Mouse (Mus musculus) thymus, adult 2 months (tissue): Measurements from ENCODE around the gene Serp1. TPM values are rescaled to one million over a fixed set of nuclear protein-coding genes. Genes with fewer than 3 reads are reported as not detected.

Experiments
- DNase-seq: peaks from one replicate; pipeline ENCODE4 v3.0.0; 2021
- H3K27ac ChIP-seq: fragments of 200-500 bp; 2 replicates; pipeline ENCODE4 v1.5.1; 2012; ENCODE audit warnings: low read length, control low read depth; ENCODE audit not compliant: control insufficient read depth, insufficient read depth
- H3K27me3 ChIP-seq: fragments of 200-500 bp; 2 replicates; pipeline ENCODE4 v1.6.1; 2012; ENCODE audit warnings: mild to moderate bottlenecking, low read length, moderate library complexity, mixed read lengths; ENCODE audit not compliant: control insufficient read depth, insufficient read depth
- H3K36me3 ChIP-seq: fragments of 200-500 bp; 2 replicates; pipeline ENCODE4 v1.6.1; 2012; ENCODE audit warnings: mild to moderate bottlenecking, low read length, moderate library complexity; ENCODE audit not compliant: control insufficient read depth, insufficient read depth
- H3K4me1 ChIP-seq: fragments of 200-500 bp; replicated peaks from 2 replicates; pipeline ENCODE4 v1.6.1; 2012; ENCODE audit warnings: low read length; ENCODE audit not compliant: control insufficient read depth, insufficient read depth
- H3K4me3 ChIP-seq: fragments of 200-500 bp; 2 replicates; pipeline ENCODE4 v1.5.1; 2012; ENCODE audit warnings: mild to moderate bottlenecking, low read length, control low read depth, moderate library complexity; ENCODE audit not compliant: control insufficient read depth, insufficient read depth
- CTCF ChIP-seq: fragments of 200-500 bp; IDR thresholded peaks from 2 replicates; pipeline ENCODE4 v1.5.1; 2012; ENCODE audit warnings: mild to moderate bottlenecking, control low read depth, low read length, moderate library complexity, borderline replicate concordance; ENCODE audit not compliant: control insufficient read depth, poor library complexity, insufficient read depth; ENCODE audit errors: extremely low read depth
- POLR2A ChIP-seq: fragments of 200-500 bp; IDR thresholded peaks from 2 replicates; pipeline ENCODE4 v1.6.1; 2012; ENCODE audit warnings: mild to moderate bottlenecking, low read length, control low read depth, moderate library complexity; ENCODE audit not compliant: control insufficient read depth, poor library complexity, insufficient read depth; ENCODE audit errors: extremely low read depth
- WGBS: fragments of 180-500 bp; shearing (Covaris S2); methylation state at CpG from one replicate; pipeline ENCODE4 v1.1.7; 2018; 5-methylcytosine and 5-hydroxymethylcytosine counted together
- polyA plus RNA-seq: library from polyadenylated mRNA; depleted of rRNA; stranded (reverse); fragments of >200 nt; gene quantifications from 2 replicates; pipeline ENCODE4 v1.2.3, GENCODE M21; 2012

Gene Serp1
- polyA plus RNA-seq, 1 experiment, result 33.9 TPM

GRCm38 (mm10) chr3:58518962-58519361 lies 6.7 kb downstream of the Serp1 start:
- Histone ChIP-seq H3K27me3 (no peaks in the 10 kb centered on the region), H3K36me3 (peaks cover 6% of the 10 kb centered on the region; the same call in 1 of the 2 replicates), H3K4me1 (peaks cover 6% of the 10 kb centered on the region; the same call in 1 of the 2 replicates), H3K27ac (no peak overlapping the region), H3K4me3 (no peak overlapping the region)
- no peak for DNase-seq
- TF ChIP-seq CTCF, result no peak
- no peak for TF ChIP-seq POLR2A
- WGBS, result 90% methylated on average over 2 of the region's 2 CpGs

- 84% methylated on average over 5 of the region's 5 CpGs for WGBS
These were observed 7.9 kb downstream of the Serp1 start for GRCm38 (mm10) chr3:58517800-58518199.

GRCm38 (mm10) chr3:58517258-58517657 lies 8.4 kb downstream of the Serp1 start:
- Histone ChIP-seq H3K27me3 (no peaks in the 10 kb centered on the region), H3K4me1 (peaks cover 6% of the 10 kb centered on the region; the same call in 1 of the 2 replicates), H3K27ac (peak overlapping the region; percentile 44; the same call in 1 of the 2 replicates), H3K36me3 (no peaks in the 10 kb centered on the region), H3K4me3 (no peak overlapping the region)
- WGBS, result 19% methylated on average over 5 of the region's 5 CpGs
- no peak for DNase-seq
- TF ChIP-seq CTCF, result no peak
- TF ChIP-seq POLR2A, result no peak

More at GRCm38 (mm10) chr3:58517800-58518199, 7.9 kb downstream of the Serp1 start:
- Histone ChIP-seq H3K27me3 (no peaks in the 10 kb centered on the region), H3K4me1 (peaks cover 6% of the 10 kb centered on the region; the same call in 1 of the 2 replicates), H3K27ac (no peak overlapping the region), H3K36me3 (peaks cover under 1% of the 10 kb centered on the region; the same call in 1 of the 2 replicates), H3K4me3 (no peak overlapping the region)
- no peak for DNase-seq
- no peak for TF ChIP-seq POLR2A
- TF ChIP-seq CTCF, result no peak

GRCm38 (mm10) chr3:58516602-58516976 lies 9.1 kb downstream of the Serp1 start:
- no peak overlapping the region; the same call in 1 of the 2 replicates for H3K27ac ChIP-seq
- H3K4me1 ChIP-seq, result peaks cover 6% of the 10 kb centered on the region; the same call in 1 of the 2 replicates
- WGBS, result 1% methylated on average over 7 of the region's 7 CpGs
- no peak for DNase-seq
- TF ChIP-seq POLR2A (no peak), CTCF (no peak)
- H3K27me3 ChIP-seq, result no peaks in the 10 kb centered on the region
- H3K4me3 ChIP-seq, result no peak overlapping the region
- no peaks in the 10 kb centered on the region for H3K36me3 ChIP-seq

GRCm38 (mm10) chr3:58515947-58516601 lies 9.6 kb downstream of the Serp1 start:
- no peak overlapping the region for H3K27ac ChIP-seq
- 19% methylated on average over 1 of the region's 1 CpGs for WGBS

GRCm38 (mm10) chr3:58513483-58513882 lies 12.2 kb downstream of the Serp1 start:
- Histone ChIP-seq H3K4me3 (no peak overlapping the region), H3K4me1 (peaks cover 4% of the 10 kb centered on the region; the same call in 1 of the 2 replicates), H3K27me3 (no peaks in the 10 kb centered on the region), H3K36me3 (no peaks in the 10 kb centered on the region), H3K27ac (no peak overlapping the region)
- 83% methylated on average over 4 of the region's 4 CpGs for WGBS
- TF ChIP-seq CTCF (no peak), POLR2A (no peak)
- no peak for DNase-seq

More at GRCm38 (mm10) chr3:58515947-58516601, 9.6 kb downstream of the Serp1 start:
- Histone ChIP-seq H3K4me1 (peaks cover 6% of the 10 kb centered on the region; the same call in 1 of the 2 replicates), H3K36me3 (no peaks in the 10 kb centered on the region), H3K27me3 (no peaks in the 10 kb centered on the region), H3K4me3 (no peak overlapping the region)
- no peak for DNase-seq
- TF ChIP-seq POLR2A (no peak), CTCF (no peak)
